Mouse (Mus musculus) olfactory bulb, adult 2 months (tissue): ENCODE measurements at regions not wholly inside any gene's neighbourhood (a gene's known extent, or its start where the extent isn't known, plus 50 kb on each side); places are given as distances from the start of the nearest gene placed in this dataset.

Experiments used
- H3K27ac ChIP-seq: fragments of 200-500 bp; 2 replicates; pipeline ENCODE4 v1.5.1; 2012; ENCODE audit warnings: low read depth, low read length; ENCODE audit not compliant: insufficient read depth
- H3K4me1 ChIP-seq: fragments of 200-500 bp; 2 replicates; pipeline ENCODE4 v1.6.1; 2012; ENCODE audit warnings: low read length; ENCODE audit not compliant: control insufficient read depth, insufficient read depth
- H3K4me3 ChIP-seq: fragments of 200-500 bp; 2 replicates; pipeline ENCODE4 v1.5.1; 2012; ENCODE audit warnings: mild to moderate bottlenecking, low read depth, low read length, moderate library complexity; ENCODE audit not compliant: insufficient read depth
- CTCF ChIP-seq: fragments of 200-500 bp; IDR thresholded peaks from 2 replicates; pipeline ENCODE4 v1.5.1; 2012; ENCODE audit warnings: low read depth, mild to moderate bottlenecking, low read length, moderate library complexity; ENCODE audit not compliant: insufficient read depth
- POLR2A ChIP-seq: fragments of 200-500 bp; IDR thresholded peaks from 2 replicates; pipeline ENCODE4 v1.6.1; 2012; ENCODE audit warnings: mild to moderate bottlenecking, low read depth, low read length, moderate library complexity; ENCODE audit not compliant: insufficient read depth
- WGBS: fragments of 180-500 bp; shearing (Covaris S2); methylation state at CpG from one replicate; pipeline ENCODE4 v1.1.7; 2018; 5-methylcytosine and 5-hydroxymethylcytosine counted together

GRCm38 (mm10) chr17:49281344-49281743 lies 146.8 kb upstream of the Mocs1 start:
- 94% methylated on average over 13 of the region's 13 CpGs for WGBS
- Histone ChIP-seq H3K27ac (no peak overlapping the region), H3K4me1 (no peaks in the 10 kb centered on the region), H3K4me3 (no peak overlapping the region)
- no peak for TF ChIP-seq POLR2A

GRCm38 (mm10) chr17:49282498-49282897 lies 145.7 kb upstream of the Mocs1 start:
- WGBS: 85% methylated on average over 10 of the region's 10 CpGs
- H3K4me3 ChIP-seq: no peak overlapping the region
- no peak for TF ChIP-seq CTCF
- no peak for TF ChIP-seq POLR2A
- no peaks in the 10 kb centered on the region for H3K4me1 ChIP-seq
- no peak overlapping the region for H3K27ac ChIP-seq

GRCm38 (mm10) chr17:49283491-49283890 lies 144.7 kb upstream of the Mocs1 start:
- TF ChIP-seq POLR2A (no peak), CTCF (no peak)
- no peak overlapping the region for H3K4me3 ChIP-seq
- no peaks in the 10 kb centered on the region for H3K4me1 ChIP-seq
- H3K27ac ChIP-seq: no peak overlapping the region
- WGBS: 91% methylated on average over 5 of the region's 5 CpGs

GRCm38 (mm10) chr17:49291636-49292035 lies 136.5 kb upstream of the Mocs1 start:
- Histone ChIP-seq H3K4me3 (no peak overlapping the region), H3K4me1 (no peaks in the 10 kb centered on the region), H3K27ac (no peak overlapping the region)
- TF ChIP-seq POLR2A (no peak), CTCF (no peak)
- 69% methylated on average over 3 of the region's 3 CpGs for WGBS

GRCm38 (mm10) chr17:49304461-49304860 lies 123.7 kb upstream of the Mocs1 start:
- WGBS: 34% methylated on average over 3 of the region's 3 CpGs
- peaks cover 7% of the 10 kb centered on the region; the same call in 1 of the 2 replicates for H3K4me1 ChIP-seq
- H3K27ac ChIP-seq: no peak overlapping the region
- no peak overlapping the region for H3K4me3 ChIP-seq
- TF ChIP-seq CTCF: no peak
- TF ChIP-seq POLR2A: no peak

- H3K4me3 ChIP-seq: no peak overlapping the region
- no peak overlapping the region for H3K27ac ChIP-seq
- 83% methylated on average over 6 of the region's 6 CpGs for WGBS
- H3K4me1 ChIP-seq: peaks cover 7% of the 10 kb centered on the region; the same call in 1 of the 2 replicates
- TF ChIP-seq POLR2A: no peak
- TF ChIP-seq CTCF: no peak
These were observed 123.0 kb upstream of the Mocs1 start for GRCm38 (mm10) chr17:49305116-49305515.

- WGBS: 15% methylated on average over 5 of the region's 5 CpGs
- Histone ChIP-seq H3K27ac (no peak overlapping the region), H3K4me3 (no peak overlapping the region), H3K4me1 (peaks cover 7% of the 10 kb centered on the region; the same call in 1 of the 2 replicates)
- TF ChIP-seq POLR2A (no peak), CTCF (no peak)
These were observed 119.1 kb upstream of the Mocs1 start for GRCm38 (mm10) chr17:49309079-49309478.

- TF ChIP-seq POLR2A: no peak
- no peak for TF ChIP-seq CTCF
- 96% methylated on average over 2 of the region's 2 CpGs for WGBS
- no peak overlapping the region for H3K4me3 ChIP-seq
- no peaks in the 10 kb centered on the region for H3K4me1 ChIP-seq
- H3K27ac ChIP-seq: no peak overlapping the region
These were observed 114.0 kb upstream of the Mocs1 start for GRCm38 (mm10) chr17:49314196-49314595.

GRCm38 (mm10) chr17:49327524-49327923 lies 100.6 kb upstream of the Mocs1 start:
- TF ChIP-seq POLR2A: no peak
- no peak for TF ChIP-seq CTCF
- Histone ChIP-seq H3K4me3 (no peak overlapping the region), H3K27ac (no peak overlapping the region), H3K4me1 (no peaks in the 10 kb centered on the region)
- 71% methylated on average over 4 of the region's 4 CpGs for WGBS

- Histone ChIP-seq H3K4me1 (no peaks in the 10 kb centered on the region), H3K27ac (no peak overlapping the region), H3K4me3 (no peak overlapping the region)
- no peak for TF ChIP-seq POLR2A
- no peak for TF ChIP-seq CTCF
- 88% methylated on average over 5 of the region's 5 CpGs for WGBS
These were observed 92.8 kb upstream of the Mocs1 start for GRCm38 (mm10) chr17:49335318-49335717.
